Mouse (Mus musculus) left cerebral cortex, adult 11 months (tissue): ENCODE data around the gene Qtrt1.
"Not testable (repeated sequence)": the region's sequence is repeated elsewhere in the genome, so short reads cannot be mapped to it uniquely, and the experiment has no call there.

ENCODE experiments used
- DNase-seq: peaks from one replicate; pipeline ENCODE4 v3.0.0; 2022; ENCODE audit warnings: low spot score

Gene Qtrt1

GRCm38 (mm10) chr9:21451391-21451790, 39.8 kb downstream of the Qtrt1 start:
- no peak for DNase-seq

GRCm38 (mm10) chr9:21451870-21452269, 40.2 kb downstream of the Qtrt1 start:
- DNase-seq = no peak

GRCm38 (mm10) chr9:21453003-21453402, 41.4 kb downstream of the Qtrt1 start:
- DNase-seq = no peak

GRCm38 (mm10) chr9:21453459-21453858, 41.8 kb downstream of the Qtrt1 start:
- DNase-seq = no peak

- no peak for DNase-seq
Measured at GRCm38 (mm10) chr9:21454556-21454955, 42.9 kb downstream of the Qtrt1 start.

GRCm38 (mm10) chr9:21455103-21455770, 43.6 kb downstream of the Qtrt1 start:
- DNase-seq = no peak

- no peak for DNase-seq
Measured at GRCm38 (mm10) chr9:21456246-21456929, 44.8 kb downstream of the Qtrt1 start.

GRCm38 (mm10) chr9:21456930-21457634, 45.4 kb downstream of the Qtrt1 start:
- no peak for DNase-seq

- DNase-seq = no peak
Measured at GRCm38 (mm10) chr9:21458821-21459220, 47.2 kb downstream of the Qtrt1 start.

GRCm38 (mm10) chr9:21460400-21460940, 48.8 kb downstream of the Qtrt1 start:
- DNase-seq = no peak

- DNase-seq = peak; percentile 38
Measured at GRCm38 (mm10) chr9:21463138-21463590, 51.5 kb downstream of the Qtrt1 start.

GRCm38 (mm10) chr9:21463766-21464564, 52.3 kb downstream of the Qtrt1 start:
- no peak for DNase-seq

GRCm38 (mm10) chr9:21464565-21464928, 52.9 kb downstream of the Qtrt1 start:
- not testable (repeated sequence) for DNase-seq

- peak; percentile 28 for DNase-seq
Measured at GRCm38 (mm10) chr9:21469032-21470024, 57.7 kb downstream of the Qtrt1 start.
